Mouse (Mus musculus) ES-Bruce4 (cell line): ENCODE measurements around the gene Mknk1.

Source experiments
- CTCF ChIP-seq: IDR thresholded peaks from one replicate; pipeline ENCODE4 v1.8.1; 2011; ENCODE audit warnings: low read depth, low read length
- EP300 ChIP-seq: IDR thresholded peaks from 2 replicates; pipeline ENCODE4 v1.6.1; 2011; ENCODE audit warnings: low read depth, low read length; ENCODE audit not compliant: insufficient read depth
- POLR2A ChIP-seq: IDR thresholded peaks from one replicate; pipeline ENCODE4 v1.8.1; 2011; ENCODE audit warnings: low read length; ENCODE audit not compliant: insufficient read depth

- TF ChIP-seq POLR2A (no peak), EP300 (no peak), CTCF (no peak)
These were observed 39.0 kb upstream of the Mknk1 start for GRCm38 (mm10) chr4:115799981-115800380.
